Mouse (Mus musculus) 3134 (cell line): ENCODE measurements around the gene Gmcl1.
A peak's percentile ranks its signal among the peaks of the same experiment; 100 is the strongest.

ENCODE experiments used
- DNase-seq: peaks from one replicate; pipeline ENCODE4 v3.0.0-alpha.2; 2011; ENCODE audit warnings: low spot score; ENCODE audit not compliant: insufficient read length; ENCODE audit errors: extremely low read depth

Gmcl1 gene

DNA sequence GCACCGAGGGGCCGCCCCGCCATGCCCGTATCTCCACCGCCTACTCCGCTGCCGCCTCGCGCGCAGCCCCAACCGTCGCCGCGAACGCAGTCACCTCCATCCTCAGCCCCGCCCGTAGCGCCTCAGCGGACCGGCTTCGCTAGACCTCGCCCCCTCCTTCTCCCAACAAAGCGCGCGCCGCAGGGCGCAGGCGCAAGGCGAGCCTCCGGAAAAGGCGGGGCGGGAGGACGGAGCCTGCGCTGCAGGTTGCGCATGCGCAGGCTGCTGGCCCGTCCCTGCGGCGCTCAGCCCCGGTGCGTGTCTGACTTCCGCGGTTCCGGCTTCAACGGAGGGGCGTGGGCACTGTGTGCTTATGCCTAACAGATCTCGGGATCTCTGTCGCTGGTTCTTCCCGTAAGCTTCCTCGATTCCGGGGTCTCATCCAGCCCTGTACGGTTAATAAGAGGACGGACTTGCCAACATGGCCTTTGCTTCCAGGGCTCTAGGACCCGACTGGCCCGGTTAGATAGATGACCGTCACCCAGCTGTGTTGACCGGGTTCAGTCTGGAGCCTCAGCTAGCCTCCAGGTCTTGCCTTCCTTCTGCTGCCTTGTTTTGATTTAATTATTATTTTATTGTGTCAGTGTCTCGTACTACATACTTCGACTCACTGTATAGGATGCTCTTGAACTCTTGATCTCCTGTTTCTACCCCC lies at the start of gene Gmcl1:
Gmcl1 (minus strand) TSS at position 201 of the 694 bp plus-strand sequence.
- DNase-seq = peak; percentile 96

- no peak for DNase-seq
Measured at GRCm38 (mm10) chr6:86782342-86782741, 49.2 kb upstream of the Gmcl1 start.

DNA sequence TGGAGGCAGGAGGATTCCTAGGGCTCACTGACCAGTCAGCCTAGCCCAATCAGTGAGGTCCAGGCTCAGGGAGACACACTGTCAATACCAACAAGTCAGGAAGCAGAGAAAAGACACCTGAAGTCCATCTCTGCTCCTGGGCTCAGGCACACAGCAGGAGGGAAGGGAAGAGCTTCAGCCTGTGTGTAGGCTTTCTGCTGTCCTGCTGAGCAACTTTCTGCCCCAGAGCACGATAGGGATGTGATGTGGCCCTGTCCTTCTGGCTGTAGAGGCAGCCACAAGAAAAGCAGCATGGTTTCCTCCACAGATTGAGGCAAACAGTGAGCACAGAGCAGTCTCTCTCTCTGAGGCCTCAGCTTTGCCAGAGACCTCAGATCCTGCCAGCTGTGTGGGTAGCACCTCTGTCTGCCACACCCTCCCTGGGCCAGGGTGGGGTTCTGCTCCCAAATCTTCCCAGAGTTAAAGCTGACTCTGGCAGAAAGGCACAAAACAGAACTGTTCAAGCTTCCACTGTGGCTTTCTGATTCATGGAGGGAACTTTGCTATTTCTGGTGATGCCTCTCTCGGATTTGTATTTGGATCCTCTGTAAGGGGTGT lies 48.3 kb upstream of the Gmcl1 start:
- peak; percentile 39 for DNase-seq

- DNase-seq = no peak
Measured at GRCm38 (mm10) chr6:86778910-86779594, 45.9 kb upstream of the Gmcl1 start.

- DNase-seq = peak; percentile 48
Measured at GRCm38 (mm10) chr6:86777181-86777580, 44.0 kb upstream of the Gmcl1 start.

- DNase-seq = no peak
Measured at GRCm38 (mm10) chr6:86776706-86777071, 43.5 kb upstream of the Gmcl1 start.

DNA sequence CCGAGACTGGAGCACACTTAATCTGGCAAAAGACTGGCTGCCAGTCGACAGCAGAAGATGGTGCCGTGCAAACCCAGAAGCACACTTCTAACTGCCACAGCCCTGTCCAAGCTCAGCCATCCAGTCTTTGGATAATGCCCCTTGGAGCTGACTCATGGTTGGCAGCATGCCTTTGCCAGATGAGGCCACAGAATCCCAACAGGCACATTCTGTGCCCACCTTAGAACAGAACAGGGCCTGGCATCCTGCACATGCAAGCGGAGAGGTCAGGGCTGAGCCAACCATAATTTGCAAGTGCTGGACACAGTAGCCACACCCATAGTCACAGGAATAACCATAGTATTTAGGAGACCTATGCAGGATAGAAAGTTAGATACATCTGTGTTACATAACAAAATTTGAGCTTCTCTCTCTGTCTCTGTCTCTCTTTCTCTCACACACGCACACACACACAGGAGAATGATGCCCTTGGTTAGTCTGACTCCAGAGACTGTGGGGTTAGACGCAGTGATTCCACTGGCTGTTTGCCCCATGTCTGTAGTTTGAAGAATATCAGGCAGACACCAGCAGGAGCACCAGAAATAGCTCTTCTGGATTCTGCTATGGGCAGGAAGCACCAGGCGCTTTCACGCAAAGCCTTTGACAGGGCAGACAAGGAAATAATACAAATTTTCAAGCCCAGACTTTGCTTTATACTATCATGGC lies 43.0 kb upstream of the Gmcl1 start:
- DNase-seq = peak; percentile 64

DNA sequence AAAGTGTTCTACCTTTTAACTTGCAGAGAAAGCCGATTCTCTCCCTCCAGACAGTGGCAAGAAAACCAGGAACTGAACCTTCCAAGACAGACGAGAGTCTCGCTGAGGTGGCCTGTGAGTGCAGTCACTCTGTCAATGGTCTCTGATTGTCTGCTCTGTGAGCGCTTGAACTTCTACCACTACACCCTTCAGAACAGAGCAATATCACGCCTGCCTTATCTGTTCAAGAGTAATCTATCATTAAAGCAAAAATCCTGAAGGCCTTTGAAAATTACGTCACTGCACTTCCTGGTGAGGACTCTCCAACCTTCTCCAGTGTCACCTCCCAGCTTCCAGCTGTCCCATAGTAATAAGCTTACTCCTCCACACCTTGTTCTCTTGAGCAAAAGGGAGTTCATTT lies 41.8 kb upstream of the Gmcl1 start:
- DNase-seq = no peak

GRCm38 (mm10) chr6:86773830-86774229 lies 40.6 kb upstream of the Gmcl1 start:
- DNase-seq = no peak

- peak; percentile 71 for DNase-seq
Measured at GRCm38 (mm10) chr6:86772631-86773030, 39.4 kb upstream of the Gmcl1 start.

GRCm38 (mm10) chr6:86768938-86769337 lies 35.8 kb upstream of the Gmcl1 start:
- DNase-seq = no peak

GRCm38 (mm10) chr6:86768186-86768776 lies 35.1 kb upstream of the Gmcl1 start:
- no peak for DNase-seq

DNA sequence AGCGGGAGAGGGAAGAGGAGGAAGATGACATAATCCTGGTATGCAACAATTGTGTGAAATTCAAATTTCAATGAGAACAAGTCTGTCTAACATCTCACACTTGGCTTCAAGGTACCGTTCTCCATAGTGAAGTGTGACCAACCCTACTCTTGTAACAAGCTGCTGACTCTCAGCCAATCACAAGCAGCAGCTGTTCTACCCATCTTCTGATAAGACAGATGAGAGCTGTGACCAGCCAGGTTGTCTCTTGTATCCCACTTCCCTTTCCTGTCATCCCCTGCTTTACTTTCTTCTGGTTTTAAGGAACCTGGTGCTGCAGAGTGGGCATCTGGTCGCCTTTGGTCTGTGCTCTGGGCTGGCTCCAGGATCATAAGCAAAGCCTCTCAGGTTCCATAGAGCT lies 34.3 kb upstream of the Gmcl1 start:
- no peak for DNase-seq

- no peak for DNase-seq
Measured at GRCm38 (mm10) chr6:86765637-86766059, 32.5 kb upstream of the Gmcl1 start.

GRCm38 (mm10) chr6:86754105-86754863 lies 21.1 kb upstream of the Gmcl1 start:
- no peak for DNase-seq

GRCm38 (mm10) chr6:86752843-86753485 lies 19.8 kb upstream of the Gmcl1 start:
- DNase-seq = no peak

DNA sequence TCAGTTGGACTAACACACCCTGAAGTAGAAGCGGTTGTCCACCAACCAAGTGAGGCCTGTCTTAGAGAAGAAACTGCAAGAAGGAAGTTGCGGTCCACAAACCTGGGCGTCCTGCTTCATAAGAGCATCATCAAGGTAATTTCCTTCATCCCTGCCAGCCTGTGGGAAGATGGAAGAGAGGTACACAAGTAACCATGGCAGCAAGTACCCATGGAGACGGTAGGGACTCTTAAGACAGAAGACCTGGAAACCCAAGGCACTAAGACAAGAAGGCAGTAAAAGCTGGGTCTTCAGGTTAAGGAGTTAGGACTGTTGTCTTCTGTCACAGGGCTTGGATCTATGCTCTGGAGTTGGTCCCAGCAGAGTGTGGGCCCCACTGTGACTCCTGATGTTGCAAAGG lies 17.8 kb upstream of the Gmcl1 start:
- DNase-seq = no peak

DNA sequence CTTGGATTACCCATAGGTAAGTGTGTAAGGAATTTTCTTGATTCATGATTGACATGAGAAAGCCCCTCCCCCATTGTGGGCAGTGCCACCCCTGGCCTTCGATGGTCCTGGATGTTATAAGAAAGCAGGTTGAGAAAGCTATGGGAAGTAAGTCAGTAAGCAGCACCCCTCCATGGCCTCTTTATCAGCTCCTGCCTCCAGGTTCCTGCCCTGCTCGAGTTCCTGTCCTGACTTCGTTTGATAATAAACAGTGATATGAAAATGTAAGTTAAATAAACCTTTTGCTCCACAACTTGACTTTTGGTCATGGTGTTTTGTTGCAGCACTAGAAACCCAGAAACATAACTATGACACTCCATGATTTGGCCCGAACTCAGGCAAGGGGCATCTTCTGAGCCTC lies 16.6 kb upstream of the Gmcl1 start:
- DNase-seq = no peak

GRCm38 (mm10) chr6:86747171-86747570 lies 14.0 kb upstream of the Gmcl1 start:
- DNase-seq = no peak

DNA sequence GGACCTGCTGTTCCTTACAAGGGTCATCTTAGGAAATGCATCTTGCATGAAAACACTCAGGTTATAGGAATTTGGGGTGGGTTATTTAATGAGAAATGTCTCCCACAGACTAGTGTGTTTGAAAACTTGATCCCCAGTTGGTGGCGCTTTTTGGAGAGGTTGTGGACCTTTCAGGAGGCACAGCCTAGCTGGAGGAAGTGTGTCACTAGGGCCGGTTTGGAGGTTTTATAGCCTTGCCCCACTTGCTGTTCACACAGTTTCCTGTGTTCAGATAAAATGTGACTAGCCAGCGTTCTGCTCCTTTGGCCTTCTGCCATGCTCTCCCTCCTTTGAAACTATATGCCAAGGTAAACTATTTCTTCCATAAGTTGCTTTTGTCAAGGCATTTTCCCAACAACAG lies 7.5 kb upstream of the Gmcl1 start:
- no peak for DNase-seq
